Mouse (Mus musculus) hindbrain, embryonic 12.5 days (tissue): ENCODE measurements around the gene 1110059E24Rik. TPM values are rescaled to one million over a fixed set of nuclear protein-coding genes. Genes with fewer than 3 reads are reported as not detected.

Experiments used
- ATAC-seq: fragments of 200-750 bp; cut with Nextera tagmentation; 2 replicates; pipeline ENCODE4 v1.8.0; 2017; ENCODE audit warnings: moderate TSS enrichment; ENCODE audit not compliant: low FRiP score
- H3K27ac ChIP-seq: fragments of 300-500 bp; sonication (generic); 2 replicates; pipeline ENCODE4 v1.5.1; 2016; ENCODE audit warnings: mild to moderate bottlenecking
- H3K27me3 ChIP-seq: fragments of 300-500 bp; sonication (generic); 2 replicates; pipeline ENCODE4 v1.6.1; 2016; ENCODE audit warnings: mild to moderate bottlenecking
- H3K36me3 ChIP-seq: fragments of 300-500 bp; sonication (generic); 2 replicates; pipeline ENCODE4 v1.6.1; 2016; ENCODE audit warnings: mild to moderate bottlenecking
- H3K4me1 ChIP-seq: fragments of 300-500 bp; sonication (generic); 2 replicates; pipeline ENCODE4 v1.6.1; 2016
- H3K4me2 ChIP-seq: fragments of 300-500 bp; sonication (generic); replicated peaks from 2 replicates; pipeline ENCODE4 v1.6.1; 2016; ENCODE audit warnings: mild to moderate bottlenecking
- H3K4me3 ChIP-seq: fragments of 300-500 bp; sonication (generic); 2 replicates; pipeline ENCODE4 v1.5.1; 2016; ENCODE audit warnings: mild to moderate bottlenecking
- H3K9ac ChIP-seq: fragments of 300-500 bp; sonication (generic); 2 replicates; pipeline ENCODE4 v1.6.1; 2016; ENCODE audit warnings: mild to moderate bottlenecking, moderate library complexity
- H3K9me3 ChIP-seq: fragments of 300-500 bp; sonication (generic); replicated peaks from 2 replicates; pipeline ENCODE4 v1.6.1; 2016; ENCODE audit warnings: mild to moderate bottlenecking
- WGBS: fragments of 180-500 bp; shearing (Covaris S2); methylation state at CpG from one replicate; pipeline ENCODE4 v1.1.7; 2016; 5-methylcytosine and 5-hydroxymethylcytosine counted together
- polyA plus RNA-seq: library from polyadenylated mRNA; unstranded; fragments of >200 nt; fragmentation: Nextera tagmentation; extraction: Ambion mirVana; gene quantifications from 2 replicates; pipeline ENCODE4 v1.2.1, GENCODE M21; 2016

The 1110059E24Rik gene
- polyA plus RNA-seq, 1 experiment from 2014 or later = 58.7 TPM

- Histone ChIP-seq H3K9me3 (no peaks in the 10 kb centered on the region), H3K36me3 (no peaks in the 10 kb centered on the region), H3K27ac (no peak overlapping the region), H3K4me2 (no peak overlapping the region), H3K27me3 (no peaks in the 10 kb centered on the region), H3K4me1 (no peaks in the 10 kb centered on the region), H3K9ac (no peak overlapping the region), H3K4me3 (no peak overlapping the region)
- WGBS = 97% methylated on average over 1 of the region's 1 CpGs
- no peak for ATAC-seq
Observed at GRCm38 (mm10) chr19:21586546-21586945, 66.2 kb downstream of the 1110059E24Rik start.

GRCm38 (mm10) chr19:21585868-21586267, 66.9 kb downstream of the 1110059E24Rik start:
- H3K27me3 ChIP-seq = no peaks in the 10 kb centered on the region
- H3K27ac ChIP-seq = no peak overlapping the region
- H3K4me3 ChIP-seq = no peak overlapping the region
- H3K9ac ChIP-seq = no peak overlapping the region
- no peak overlapping the region for H3K4me2 ChIP-seq
- no peaks in the 10 kb centered on the region for H3K4me1 ChIP-seq
- 86% methylated on average over 2 of the region's 2 CpGs for WGBS
- H3K36me3 ChIP-seq = no peaks in the 10 kb centered on the region
- no peaks in the 10 kb centered on the region for H3K9me3 ChIP-seq
- no peak for ATAC-seq

- H3K4me3 ChIP-seq = no peak overlapping the region
- H3K9me3 ChIP-seq = no peaks in the 10 kb centered on the region
- 82% methylated on average over 5 of the region's 5 CpGs for WGBS
- no peaks in the 10 kb centered on the region for H3K4me1 ChIP-seq
- no peak overlapping the region for H3K4me2 ChIP-seq
- no peaks in the 10 kb centered on the region for H3K36me3 ChIP-seq
- no peak overlapping the region for H3K9ac ChIP-seq
- H3K27me3 ChIP-seq = no peaks in the 10 kb centered on the region
- H3K27ac ChIP-seq = no peak overlapping the region
- no peak for ATAC-seq
Observed at GRCm38 (mm10) chr19:21583986-21584385, 68.8 kb downstream of the 1110059E24Rik start.

GRCm38 (mm10) chr19:21583523-21583984, 69.2 kb downstream of the 1110059E24Rik start:
- no peak overlapping the region for H3K27ac ChIP-seq
- H3K36me3 ChIP-seq = no peaks in the 10 kb centered on the region
- no peak overlapping the region for H3K9ac ChIP-seq
- ATAC-seq = no peak
- 93% methylated on average over 4 of the region's 4 CpGs for WGBS
- H3K4me1 ChIP-seq = no peaks in the 10 kb centered on the region
- no peak overlapping the region for H3K4me2 ChIP-seq
- no peaks in the 10 kb centered on the region for H3K27me3 ChIP-seq
- H3K4me3 ChIP-seq = no peak overlapping the region
- no peaks in the 10 kb centered on the region for H3K9me3 ChIP-seq

GRCm38 (mm10) chr19:21581404-21581803, 71.4 kb downstream of the 1110059E24Rik start:
- H3K27me3 ChIP-seq = no peaks in the 10 kb centered on the region
- no peak overlapping the region for H3K27ac ChIP-seq
- H3K9me3 ChIP-seq = no peaks in the 10 kb centered on the region
- no peak overlapping the region for H3K4me3 ChIP-seq
- H3K9ac ChIP-seq = no peak overlapping the region
- no peaks in the 10 kb centered on the region for H3K4me1 ChIP-seq
- H3K4me2 ChIP-seq = no peak overlapping the region
- no peak for ATAC-seq
- no peaks in the 10 kb centered on the region for H3K36me3 ChIP-seq
- 90% methylated on average over 6 of the region's 6 CpGs for WGBS

GRCm38 (mm10) chr19:21579896-21580295, 72.9 kb downstream of the 1110059E24Rik start:
- no peak overlapping the region for H3K4me3 ChIP-seq
- no peak for ATAC-seq
- WGBS = 85% methylated on average over 3 of the region's 3 CpGs
- no peak overlapping the region for H3K9ac ChIP-seq
- no peaks in the 10 kb centered on the region for H3K27me3 ChIP-seq
- H3K36me3 ChIP-seq = no peaks in the 10 kb centered on the region
- H3K9me3 ChIP-seq = no peaks in the 10 kb centered on the region
- H3K27ac ChIP-seq = no peak overlapping the region
- no peak overlapping the region for H3K4me2 ChIP-seq
- no peaks in the 10 kb centered on the region for H3K4me1 ChIP-seq

- no peak for ATAC-seq
- H3K4me1 ChIP-seq = no peaks in the 10 kb centered on the region
- no peaks in the 10 kb centered on the region for H3K36me3 ChIP-seq
- no peak overlapping the region for H3K4me2 ChIP-seq
- H3K4me3 ChIP-seq = no peak overlapping the region
- 67% methylated on average over 3 of the region's 3 CpGs for WGBS
- H3K9ac ChIP-seq = no peak overlapping the region
- no peak overlapping the region for H3K27ac ChIP-seq
- H3K27me3 ChIP-seq = no peaks in the 10 kb centered on the region
- no peaks in the 10 kb centered on the region for H3K9me3 ChIP-seq
Observed at GRCm38 (mm10) chr19:21577443-21577842, 75.3 kb downstream of the 1110059E24Rik start.

- H3K27ac ChIP-seq = no peak overlapping the region
- no peak overlapping the region for H3K4me3 ChIP-seq
- no peak overlapping the region for H3K9ac ChIP-seq
- H3K4me2 ChIP-seq = no peak overlapping the region
- ATAC-seq = no peak
- H3K4me1 ChIP-seq = no peaks in the 10 kb centered on the region
- no peaks in the 10 kb centered on the region for H3K36me3 ChIP-seq
- no peaks in the 10 kb centered on the region for H3K9me3 ChIP-seq
- no peaks in the 10 kb centered on the region for H3K27me3 ChIP-seq
- 78% methylated on average over 7 of the region's 7 CpGs for WGBS
Observed at GRCm38 (mm10) chr19:21571986-21572385, 80.8 kb downstream of the 1110059E24Rik start.

GRCm38 (mm10) chr19:21571223-21571980, 81.4 kb downstream of the 1110059E24Rik start:
- peak; percentile 59; the same call in 1 of the 2 replicates for ATAC-seq
- H3K36me3 ChIP-seq = no peaks in the 10 kb centered on the region
- WGBS = 45% methylated on average over 16 of the region's 16 CpGs
- H3K4me1 ChIP-seq = no peaks in the 10 kb centered on the region
- H3K27me3 ChIP-seq = no peaks in the 10 kb centered on the region
- H3K9me3 ChIP-seq = no peaks in the 10 kb centered on the region
- no peak overlapping the region for H3K4me3 ChIP-seq
- no peak overlapping the region for H3K27ac ChIP-seq
- no peak overlapping the region for H3K9ac ChIP-seq
- H3K4me2 ChIP-seq = no peak overlapping the region

- Histone ChIP-seq H3K4me2 (no peak overlapping the region), H3K27me3 (no peaks in the 10 kb centered on the region), H3K9ac (no peak overlapping the region), H3K27ac (no peak overlapping the region), H3K9me3 (no peaks in the 10 kb centered on the region), H3K4me1 (no peaks in the 10 kb centered on the region), H3K36me3 (no peaks in the 10 kb centered on the region), H3K4me3 (no peak overlapping the region)
- WGBS = 40% methylated on average over 8 of the region's 8 CpGs
- 0 out of 2 replicates have a peak, but pooled peaks have one; percentile 39 for ATAC-seq
Observed at GRCm38 (mm10) chr19:21570778-21571177, 82.0 kb downstream of the 1110059E24Rik start.

GRCm38 (mm10) chr19:21568528-21569185, 84.1 kb downstream of the 1110059E24Rik start:
- H3K9me3 ChIP-seq = no peaks in the 10 kb centered on the region
- 90% methylated on average over 3 of the region's 3 CpGs for WGBS
- H3K27ac ChIP-seq = no peak overlapping the region
- no peaks in the 10 kb centered on the region for H3K36me3 ChIP-seq
- no peak overlapping the region for H3K4me3 ChIP-seq
- no peak overlapping the region for H3K9ac ChIP-seq
- H3K27me3 ChIP-seq = no peaks in the 10 kb centered on the region
- no peak for ATAC-seq
- H3K4me1 ChIP-seq = no peaks in the 10 kb centered on the region
- H3K4me2 ChIP-seq = no peak overlapping the region

GRCm38 (mm10) chr19:21567933-21568332, 84.8 kb downstream of the 1110059E24Rik start:
- 91% methylated on average over 3 of the region's 3 CpGs for WGBS
- Histone ChIP-seq H3K9ac (no peak overlapping the region), H3K27me3 (no peaks in the 10 kb centered on the region), H3K36me3 (no peaks in the 10 kb centered on the region), H3K4me2 (no peak overlapping the region), H3K4me3 (no peak overlapping the region), H3K27ac (no peak overlapping the region), H3K4me1 (no peaks in the 10 kb centered on the region), H3K9me3 (no peaks in the 10 kb centered on the region)
- no peak for ATAC-seq

- Histone ChIP-seq H3K4me1 (no peaks in the 10 kb centered on the region), H3K27ac (no peak overlapping the region), H3K9ac (no peak overlapping the region), H3K4me3 (no peak overlapping the region), H3K9me3 (no peaks in the 10 kb centered on the region), H3K4me2 (no peak overlapping the region), H3K27me3 (no peaks in the 10 kb centered on the region), H3K36me3 (no peaks in the 10 kb centered on the region)
- ATAC-seq = no peak
- WGBS = 91% methylated on average over 5 of the region's 5 CpGs
Observed at GRCm38 (mm10) chr19:21566484-21566883, 86.3 kb downstream of the 1110059E24Rik start.
